Mouse (Mus musculus) G1E (cell line): ENCODE measurements at regions not wholly inside any gene's neighbourhood (a gene's known extent, or its start where the extent isn't known, plus 50 kb on each side); places are given as distances from the start of the nearest gene placed in this dataset.

Source experiments
- CTCF ChIP-seq: IDR thresholded peaks from 2 replicates; pipeline ENCODE4 v1.5.1; 2012; ENCODE audit warnings: low read depth, low read length, inconsistent platforms, mixed read lengths
- GATA1 ChIP-seq: IDR thresholded peaks from 2 replicates; pipeline ENCODE4 v1.6.1; 2012; ENCODE audit warnings: borderline replicate concordance, low read length, inconsistent platforms, mixed read lengths
- TAL1 ChIP-seq: conservative IDR thresholded peaks from 2 replicates; pipeline ENCODE4 v1.6.1; 2012; ENCODE audit warnings: low read depth, low read length, inconsistent platforms, mixed read lengths

- no peak for TF ChIP-seq CTCF
- no peak for TF ChIP-seq GATA1
- TF ChIP-seq TAL1: no peak
Observed at GRCm38 (mm10) chr16:25523621-25524020, 159.9 kb upstream of the Trp63 start.
